Mouse (Mus musculus) liver, embryonic 12.5 days (tissue): ENCODE measurements around the gene Gpatch2l. TPM values are rescaled to one million over a fixed set of nuclear protein-coding genes. Genes with fewer than 3 reads are reported as not detected.

Source experiments
- ATAC-seq: fragments of 200-750 bp; cut with Nextera tagmentation; 2 replicates; pipeline ENCODE4 v1.8.0; 2017; ENCODE audit warnings: moderate number of reproducible peaks, mild to moderate bottlenecking, moderate library complexity
- H3K27ac ChIP-seq: fragments of 300-500 bp; sonication (generic); 2 replicates; pipeline ENCODE4 v1.5.1; 2016; ENCODE audit warnings: mild to moderate bottlenecking
- H3K27me3 ChIP-seq: fragments of 300-500 bp; sonication (generic); replicated peaks from 2 replicates; pipeline ENCODE4 v1.6.1; 2016; ENCODE audit warnings: mild to moderate bottlenecking, moderate library complexity
- H3K36me3 ChIP-seq: fragments of 300-500 bp; sonication (generic); 2 replicates; pipeline ENCODE4 v1.6.1; 2016; ENCODE audit warnings: mild to moderate bottlenecking, moderate library complexity
- H3K4me1 ChIP-seq: fragments of 300-500 bp; sonication (generic); 2 replicates; pipeline ENCODE4 v1.6.1; 2016
- H3K4me2 ChIP-seq: fragments of 300-500 bp; sonication (generic); 2 replicates; pipeline ENCODE4 v1.6.1; 2016; ENCODE audit warnings: mild to moderate bottlenecking, moderate library complexity
- H3K4me3 ChIP-seq: fragments of 300-500 bp; sonication (generic); 2 replicates; pipeline ENCODE4 v1.5.1; 2016; ENCODE audit warnings: mild to moderate bottlenecking, moderate library complexity
- H3K9ac ChIP-seq: fragments of 300-500 bp; sonication (generic); 2 replicates; pipeline ENCODE4 v1.6.1; 2016; ENCODE audit warnings: mild to moderate bottlenecking, moderate library complexity
- H3K9me3 ChIP-seq: fragments of 300-500 bp; sonication (generic); replicated peaks from 2 replicates; pipeline ENCODE4 v1.6.1; 2016; ENCODE audit warnings: mild to moderate bottlenecking, moderate library complexity
- WGBS: fragments of 180-500 bp; shearing (Covaris S2); methylation state at CpG from one replicate; pipeline ENCODE4 v1.1.7; 2016; ENCODE audit not compliant: insufficient replicate concordance; 5-methylcytosine and 5-hydroxymethylcytosine counted together
- polyA plus RNA-seq: library from polyadenylated mRNA; unstranded; fragments of >200 nt; fragmentation: Nextera tagmentation; extraction: Ambion mirVana; gene quantifications from 2 replicates; pipeline ENCODE4 v1.2.1, GENCODE M21; 2016

The Gpatch2l gene
- 7.6 and 8.9 TPM in 2 replicates for polyA plus RNA-seq

DNA sequence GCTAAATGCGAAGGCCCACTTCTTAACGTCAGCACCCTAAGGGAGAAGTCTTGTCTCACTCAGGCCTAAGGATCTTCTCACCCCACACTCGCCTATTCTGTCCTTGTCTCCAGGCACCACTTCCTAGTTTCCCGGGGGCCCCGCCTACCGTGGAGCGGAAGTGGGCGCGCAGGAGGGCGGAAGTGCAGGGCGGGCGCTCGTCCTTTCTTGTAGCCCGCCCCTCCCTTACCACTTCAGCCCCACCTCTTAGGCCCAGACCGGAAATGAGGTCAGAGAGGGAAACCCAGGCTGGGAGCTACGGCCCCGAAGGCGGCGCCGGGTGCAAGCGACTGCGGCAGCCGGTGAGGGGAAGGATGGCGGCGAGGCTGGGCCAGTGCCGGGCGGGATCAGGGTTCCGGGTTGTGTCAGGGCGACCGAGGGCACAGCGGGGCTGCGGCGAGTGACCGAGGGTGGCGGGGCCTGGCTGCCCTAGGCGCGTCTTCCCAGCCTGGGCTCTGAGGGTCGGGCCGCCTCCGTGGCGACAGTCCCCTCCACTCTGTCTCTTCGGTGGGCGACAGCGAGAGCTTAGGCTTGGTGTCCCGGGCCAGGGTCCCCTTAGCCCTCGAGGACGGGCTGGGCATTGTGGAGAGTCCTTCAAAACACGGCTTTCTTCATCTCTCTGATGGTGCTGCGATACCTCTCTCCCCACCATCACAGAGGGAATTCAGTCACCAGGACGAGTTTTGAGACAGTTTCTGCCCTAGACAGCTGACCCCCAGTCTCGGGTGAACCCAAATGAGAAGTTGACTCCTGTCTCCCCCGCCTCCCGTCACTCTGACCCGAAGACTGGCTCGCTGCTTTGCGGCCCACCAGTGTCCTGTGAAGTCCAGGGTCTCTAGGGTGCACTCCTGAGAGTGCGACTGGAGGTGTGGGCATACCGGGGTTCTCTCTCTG lies at the start of gene Gpatch2l:
Gene Gpatch2l (plus strand): TSS at position 255 of the 933 bp plus-strand sequence.
- Histone ChIP-seq H3K4me2 (peak within 1 kb of the TSS; percentile 87), H3K4me1 (peaks cover 46% of the 10 kb centered on the region), H3K36me3 (peaks cover 24% of the 10 kb centered on the region), H3K9ac (peak within 1 kb of the TSS; percentile 97), H3K4me3 (peak within 1 kb of the TSS; percentile 98), H3K27me3 (peaks cover 4% of the 10 kb centered on the region), H3K9me3 (no peaks in the 10 kb centered on the region), H3K27ac (peak within 1 kb of the TSS; percentile 88)
- under 1% methylated on average over 57 of the region's 58 CpGs for WGBS
- ATAC-seq, result peak; percentile 99

DNA sequence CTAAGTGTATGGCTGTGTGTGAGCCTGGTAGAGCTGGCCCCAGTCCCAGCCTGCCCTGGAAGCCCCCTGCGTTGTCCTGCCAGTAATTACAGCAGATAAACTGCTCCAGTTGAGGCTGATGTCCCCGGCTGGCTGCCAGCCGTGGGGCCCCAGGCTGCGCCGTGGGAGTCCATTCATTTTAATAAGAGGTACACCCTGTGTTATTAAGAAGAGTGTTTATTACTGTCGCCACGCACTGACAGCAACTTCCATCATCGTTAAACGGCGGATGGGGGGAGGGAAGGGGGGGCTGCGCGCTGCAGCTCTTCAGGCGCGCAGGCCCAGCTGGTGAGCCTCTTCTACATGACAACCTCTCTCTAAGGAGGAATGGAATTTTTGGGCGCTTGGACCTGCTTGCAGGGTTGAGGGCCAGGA lies 49.6 kb upstream of the Gpatch2l start:
- ATAC-seq, result no peak
- Histone ChIP-seq H3K27ac (no peak overlapping the region), H3K4me3 (no peak overlapping the region), H3K9ac (no peak overlapping the region), H3K4me1 (peaks cover 8% of the 10 kb centered on the region), H3K4me2 (no peak overlapping the region), H3K27me3 (peaks cover 18% of the 10 kb centered on the region), H3K9me3 (no peaks in the 10 kb centered on the region), H3K36me3 (no peaks in the 10 kb centered on the region)
- 67% methylated on average over 15 of the region's 15 CpGs for WGBS

DNA sequence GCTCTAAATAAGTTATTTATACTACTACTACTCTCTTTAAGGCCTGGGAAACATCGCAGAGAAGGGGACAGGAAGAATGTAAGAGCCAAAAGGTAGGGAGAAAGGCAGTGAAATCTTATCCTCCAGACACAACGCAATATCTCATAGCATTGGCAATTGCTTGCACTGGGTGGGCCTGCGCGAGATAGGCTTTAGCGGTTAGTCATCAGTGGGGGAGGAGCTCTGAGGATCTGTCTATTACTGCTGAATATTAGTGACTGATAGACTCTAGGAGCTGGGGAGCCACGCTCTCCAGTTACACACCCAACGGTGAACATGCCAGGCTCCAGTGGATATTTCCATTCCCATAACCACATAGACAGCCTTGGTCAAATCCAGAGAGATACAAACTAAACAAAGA lies 44.7 kb upstream of the Gpatch2l start:
- Histone ChIP-seq H3K4me1 (no peaks in the 10 kb centered on the region), H3K9me3 (no peaks in the 10 kb centered on the region), H3K27me3 (no peaks in the 10 kb centered on the region; the same call in 1 of the 2 replicates), H3K4me2 (no peak overlapping the region), H3K36me3 (no peaks in the 10 kb centered on the region), H3K4me3 (no peak overlapping the region), H3K27ac (no peak overlapping the region), H3K9ac (no peak overlapping the region)
- ATAC-seq, result 0 out of 2 replicates have a peak, but pooled peaks have one; percentile 51
- WGBS, result 70% methylated on average over 7 of the region's 7 CpGs

DNA sequence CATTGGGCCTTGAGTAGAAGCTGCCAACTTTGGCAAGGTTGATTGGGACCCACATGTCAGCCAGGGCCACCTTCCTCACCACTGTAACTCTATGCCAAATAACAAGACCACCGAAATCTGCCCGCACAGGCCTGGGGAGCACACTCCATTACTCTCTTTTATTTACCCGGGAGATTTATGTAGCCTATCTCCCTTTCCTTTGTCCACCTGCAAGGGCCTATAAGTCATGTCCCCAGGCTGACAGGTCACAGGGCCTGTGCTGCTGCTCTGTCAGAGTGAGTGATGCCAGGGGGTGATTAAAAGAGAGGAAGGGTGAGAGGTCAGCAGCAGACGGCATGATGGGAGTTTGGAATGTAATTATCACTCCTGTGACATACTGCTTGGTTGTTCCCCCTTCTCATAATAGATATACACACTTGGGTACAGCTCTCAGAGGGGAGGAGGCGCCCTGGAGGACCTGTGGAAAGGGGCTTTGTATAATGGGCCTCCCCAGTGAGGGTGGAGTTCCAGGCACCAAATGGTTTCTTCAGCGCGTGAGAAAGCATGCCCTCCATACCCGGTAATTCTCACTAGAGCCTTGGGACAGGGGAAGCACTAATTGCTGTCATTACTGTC lies 38.1 kb upstream of the Gpatch2l start:
- H3K27me3 ChIP-seq, result 0 out of 2 replicates have a peak, but pooled peaks cover 3% of the 10 kb centered on the region
- 44% methylated on average over 8 of the region's 8 CpGs for WGBS
- H3K4me3 ChIP-seq, result no peak overlapping the region
- no peak overlapping the region for H3K27ac ChIP-seq
- H3K9ac ChIP-seq, result no peak overlapping the region
- no peak for ATAC-seq
- H3K4me2 ChIP-seq, result no peak overlapping the region
- no peaks in the 10 kb centered on the region for H3K9me3 ChIP-seq
- no peaks in the 10 kb centered on the region for H3K4me1 ChIP-seq
- no peaks in the 10 kb centered on the region for H3K36me3 ChIP-seq

DNA sequence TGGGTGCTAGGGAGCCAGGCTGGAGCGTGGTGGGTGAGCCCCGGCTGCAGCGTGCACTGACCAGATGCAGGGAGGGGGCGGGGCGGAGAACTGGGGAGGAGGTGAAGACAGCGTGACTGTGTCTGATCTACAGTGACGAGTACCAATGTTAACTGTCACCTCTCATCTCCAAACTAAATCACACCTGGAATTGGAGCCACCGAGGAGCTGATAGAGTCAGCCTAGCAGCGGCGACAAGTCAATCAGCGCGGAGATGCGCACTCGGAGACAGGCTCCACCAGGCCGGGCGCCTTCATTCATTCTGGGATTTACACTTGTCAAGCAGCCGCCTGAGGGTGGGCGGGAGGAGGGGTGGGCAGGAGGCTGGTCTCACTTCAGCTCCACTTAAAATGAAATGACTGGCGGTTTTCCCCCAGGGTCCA lies 30.5 kb upstream of the Gpatch2l start:
- Histone ChIP-seq H3K4me1 (no peaks in the 10 kb centered on the region), H3K27me3 (peaks cover 73% of the 10 kb centered on the region), H3K4me3 (no peak overlapping the region), H3K36me3 (no peaks in the 10 kb centered on the region), H3K27ac (no peak overlapping the region), H3K4me2 (no peak overlapping the region), H3K9me3 (no peaks in the 10 kb centered on the region), H3K9ac (no peak overlapping the region)
- no peak for ATAC-seq
- 7% methylated on average over 19 of the region's 19 CpGs for WGBS

DNA sequence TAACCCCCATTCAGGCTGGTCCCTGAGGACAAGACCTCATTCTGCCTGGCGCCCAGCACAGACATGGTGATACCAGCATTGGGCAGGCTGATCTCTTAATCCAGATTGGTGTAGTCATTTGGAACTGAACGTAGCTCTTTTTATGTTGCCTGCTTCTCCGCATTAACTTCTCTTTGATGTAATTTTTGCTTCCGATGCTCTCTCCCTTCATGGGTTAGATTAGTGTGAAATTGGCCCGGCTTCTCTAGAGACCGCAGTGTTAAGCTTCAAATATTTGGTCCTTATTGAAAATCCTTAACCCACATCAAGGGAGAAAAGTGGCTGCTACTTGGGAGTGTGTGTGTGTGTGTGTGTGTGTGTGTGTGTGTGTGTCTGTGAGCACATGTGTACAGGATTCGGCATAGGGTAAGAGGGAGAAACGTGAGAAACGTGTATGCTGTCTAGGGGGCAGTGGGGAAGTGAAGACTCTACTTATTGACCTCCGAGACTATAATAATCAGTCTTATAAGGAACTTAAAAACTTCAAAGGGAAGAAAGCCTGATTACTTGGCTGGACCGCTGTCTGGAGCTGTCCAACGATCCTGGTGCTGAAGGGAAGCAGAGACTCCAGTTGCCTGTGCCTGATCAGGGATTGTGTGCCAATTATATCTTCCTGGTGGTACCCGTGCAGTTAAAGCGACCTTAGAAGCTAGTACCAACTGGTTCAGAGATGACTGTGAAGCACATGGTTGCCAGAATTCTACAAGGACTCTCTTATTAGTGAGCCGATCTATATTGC lies 28.8 kb upstream of the Gpatch2l start:
- Histone ChIP-seq H3K36me3 (no peaks in the 10 kb centered on the region), H3K9me3 (no peaks in the 10 kb centered on the region), H3K4me2 (no peak overlapping the region), H3K4me3 (no peak overlapping the region), H3K27me3 (peaks cover 87% of the 10 kb centered on the region), H3K4me1 (peaks cover 11% of the 10 kb centered on the region), H3K9ac (no peak overlapping the region), H3K27ac (no peak overlapping the region)
- 38% methylated on average over 15 of the region's 15 CpGs for WGBS
- ATAC-seq, result no peak

DNA sequence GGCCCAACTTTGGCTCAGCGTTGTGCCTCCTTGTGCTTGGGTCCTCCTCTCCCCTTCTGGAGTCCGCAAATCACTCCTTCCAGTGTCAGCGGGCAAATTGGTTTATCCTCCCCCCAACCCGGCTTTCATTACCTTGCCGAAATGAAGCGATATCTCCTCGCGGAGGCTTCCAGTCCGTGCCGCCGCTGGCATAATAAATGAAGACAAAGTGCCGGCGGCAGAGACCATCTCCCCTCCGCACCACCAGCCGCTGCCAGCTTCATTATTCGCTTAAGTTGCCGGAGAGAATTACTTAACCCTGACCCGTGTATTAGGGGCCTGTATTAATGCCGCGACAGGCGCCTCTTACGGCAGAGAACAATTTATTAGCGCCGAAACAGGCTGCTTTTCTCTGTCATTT lies 27.5 kb upstream of the Gpatch2l start:
- WGBS, result 16% methylated on average over 24 of the region's 24 CpGs
- H3K9ac ChIP-seq, result no peak overlapping the region

DNA sequence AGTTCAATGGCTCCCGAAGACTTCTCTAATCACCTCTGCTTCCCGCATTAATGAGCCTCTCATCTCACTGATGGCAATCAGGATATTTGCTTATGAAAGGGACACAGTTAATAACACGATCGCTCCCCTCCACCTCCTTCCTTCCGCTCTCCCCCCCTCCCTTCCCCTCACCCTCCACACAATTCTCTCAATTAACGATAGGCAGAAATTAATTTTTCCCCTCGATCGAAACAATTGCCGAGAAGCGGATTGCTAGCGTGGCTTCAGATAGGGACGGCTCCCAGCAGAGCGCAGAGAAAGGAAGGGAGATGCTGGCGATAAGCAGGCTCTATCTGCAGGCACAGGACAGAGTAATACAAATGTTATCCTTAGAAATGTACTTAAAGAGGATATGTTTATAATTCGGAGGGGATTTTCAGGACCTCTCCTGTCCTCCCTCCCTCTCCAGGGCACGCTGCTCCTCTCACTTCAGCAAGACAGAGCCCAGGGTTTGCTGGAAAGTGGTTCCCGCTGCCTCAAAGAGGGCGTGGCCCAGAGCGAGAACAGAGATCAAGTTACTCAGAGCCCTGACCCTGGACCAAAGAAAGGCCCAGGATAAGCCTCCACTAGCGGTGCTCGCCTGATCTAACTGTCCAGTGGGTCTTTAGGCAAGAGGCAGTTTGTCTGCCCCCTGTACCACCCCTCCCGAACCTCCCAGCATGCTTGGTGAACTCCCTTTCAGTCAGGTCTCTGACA lies 24.8 kb upstream of the Gpatch2l start:
- WGBS, result 1% methylated on average over 22 of the region's 22 CpGs
- Histone ChIP-seq H3K27ac (no peak overlapping the region), H3K9me3 (no peaks in the 10 kb centered on the region), H3K9ac (no peak overlapping the region), H3K4me3 (no peak overlapping the region), H3K4me2 (peak overlapping the region; percentile 48), H3K36me3 (no peaks in the 10 kb centered on the region), H3K4me1 (peaks cover 33% of the 10 kb centered on the region), H3K27me3 (peaks cover 93% of the 10 kb centered on the region)
- no peak for ATAC-seq

More for the DNA sequence above, 27.5 kb upstream of the Gpatch2l start:
- no peak overlapping the region for H3K4me3 ChIP-seq
- peaks cover 11% of the 10 kb centered on the region for H3K4me1 ChIP-seq
- ATAC-seq, result no peak
- no peaks in the 10 kb centered on the region for H3K36me3 ChIP-seq
- peaks cover 93% of the 10 kb centered on the region for H3K27me3 ChIP-seq
- no peaks in the 10 kb centered on the region for H3K9me3 ChIP-seq
- no peak overlapping the region for H3K4me2 ChIP-seq
- H3K27ac ChIP-seq, result no peak overlapping the region

DNA sequence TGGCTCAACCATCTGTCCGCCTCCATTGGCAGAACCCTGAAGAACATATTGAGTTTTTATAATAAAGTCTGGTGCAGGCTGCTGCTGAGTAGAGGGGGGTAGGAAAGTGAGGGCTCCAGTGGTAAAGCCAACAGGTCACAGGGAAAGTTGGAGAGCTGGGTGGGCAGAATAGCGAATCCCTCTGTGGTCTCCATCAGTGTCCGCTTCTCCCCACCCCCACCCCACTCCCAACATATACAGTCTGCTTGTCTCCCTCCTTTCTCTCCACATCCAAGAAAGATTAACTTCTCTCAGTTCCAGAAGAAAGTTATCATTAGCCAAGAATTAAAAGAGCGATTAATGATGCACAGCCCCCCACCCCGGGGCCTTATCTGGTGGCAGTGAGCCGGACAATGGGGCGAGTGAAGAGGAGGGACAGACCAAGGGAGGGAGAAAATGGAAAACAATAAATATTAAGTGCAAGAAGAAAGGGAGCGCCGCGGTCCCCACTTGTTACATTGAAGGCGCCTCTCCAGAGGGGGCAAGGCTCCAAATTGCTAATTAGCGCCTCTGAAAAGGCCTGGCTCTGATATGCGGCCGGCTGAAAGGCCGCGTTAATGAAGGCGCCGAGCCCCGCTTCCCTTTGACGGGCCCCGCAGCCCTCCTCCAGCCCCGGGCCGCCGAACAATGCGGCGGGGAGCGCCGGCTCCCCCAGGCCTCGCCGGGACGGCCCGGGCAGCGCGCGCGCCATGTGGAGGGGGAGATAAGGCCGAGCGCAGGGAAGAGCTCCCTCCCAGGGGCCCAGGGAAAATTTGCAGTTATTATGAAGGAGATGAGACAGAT lies 21.2 kb upstream of the Gpatch2l start:
- peak; percentile 96 for ATAC-seq
- H3K9ac ChIP-seq, result peak overlapping the region; percentile 74

DNA sequence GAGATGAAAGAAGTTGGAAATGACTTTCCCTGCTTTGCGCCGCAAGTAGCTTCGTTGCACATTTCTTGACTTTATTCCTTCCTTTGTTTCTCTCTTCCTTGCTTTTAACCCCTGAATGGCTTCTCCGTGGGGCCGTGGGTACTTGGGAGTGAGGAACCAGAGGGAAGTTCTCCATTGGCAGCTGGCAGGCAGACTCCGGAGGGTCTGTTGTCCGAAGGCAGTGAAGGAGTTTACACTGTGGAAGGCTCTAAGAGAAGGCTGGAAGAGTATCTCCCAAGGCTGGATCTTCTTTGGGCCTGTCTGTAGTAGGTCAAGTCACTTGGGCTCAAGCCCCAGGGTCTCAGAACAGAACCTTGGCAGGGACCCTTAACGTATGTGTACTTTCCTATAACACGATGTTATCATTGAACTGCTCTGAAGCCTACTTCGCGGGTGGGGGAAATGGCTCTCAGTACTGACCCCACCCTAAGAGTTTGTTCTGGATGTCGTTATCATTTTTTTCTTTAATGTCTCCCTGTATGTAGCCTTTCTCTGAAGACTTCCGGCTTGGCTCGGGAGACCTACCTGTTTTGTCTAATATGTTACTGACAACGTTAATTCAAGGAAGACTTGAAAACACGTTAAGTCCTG lies 20.5 kb upstream of the Gpatch2l start:
- 32% methylated on average over 16 of the region's 16 CpGs for WGBS
- H3K4me3 ChIP-seq, result peak overlapping the region; percentile 54
- peak overlapping the region; percentile 81 for H3K4me2 ChIP-seq
- peak; percentile 69 for ATAC-seq
- peak overlapping the region; percentile 87 for H3K27ac ChIP-seq
- peak overlapping the region; percentile 74 for H3K9ac ChIP-seq
- H3K36me3 ChIP-seq, result no peaks in the 10 kb centered on the region
- peaks cover 50% of the 10 kb centered on the region for H3K27me3 ChIP-seq
- no peaks in the 10 kb centered on the region for H3K9me3 ChIP-seq
- H3K4me1 ChIP-seq, result peaks cover 39% of the 10 kb centered on the region

More for the DNA sequence above, 21.2 kb upstream of the Gpatch2l start:
- Histone ChIP-seq H3K27me3 (peaks cover 58% of the 10 kb centered on the region), H3K36me3 (no peaks in the 10 kb centered on the region), H3K4me1 (peaks cover 39% of the 10 kb centered on the region), H3K4me2 (peak overlapping the region; percentile 81), H3K4me3 (peak overlapping the region; percentile 54), H3K27ac (peak overlapping the region; percentile 87), H3K9me3 (no peaks in the 10 kb centered on the region)
- WGBS, result 7% methylated on average over 38 of the region's 38 CpGs
